Mouse (Mus musculus): Measurements from ENCODE around the gene Tbpl1. TPM values are rescaled to one million over a fixed set of nuclear protein-coding genes. Genes with fewer than 3 reads are reported as not detected.

The Tbpl1 gene
- polyA plus RNA-seq, 2 experiments from 2014 or later: 54.2 to 76.9 TPM

GRCm38 (mm10) chr10:22708190-22708843 lies 23.4 kb downstream of the Tbpl1 start:
- ATAC-seq: no peak

GRCm38 (mm10) chr10:22703844-22704243 lies 27.9 kb downstream of the Tbpl1 start:
- no peak for ATAC-seq

- no peak for ATAC-seq
Observed at GRCm38 (mm10) chr10:22701485-22702315, 30.0 kb downstream of the Tbpl1 start.

GRCm38 (mm10) chr10:22700773-22701172 lies 31.0 kb downstream of the Tbpl1 start:
- ATAC-seq: no peak

GRCm38 (mm10) chr10:22699487-22700335 lies 32.0 kb downstream of the Tbpl1 start:
- ATAC-seq: no peak

GRCm38 (mm10) chr10:22698158-22698953 lies 33.4 kb downstream of the Tbpl1 start:
- ATAC-seq: no peak

GRCm38 (mm10) chr10:22696864-22697263 lies 34.9 kb downstream of the Tbpl1 start:
- ATAC-seq: no peak

GRCm38 (mm10) chr10:22696236-22696635 lies 35.5 kb downstream of the Tbpl1 start:
- no peak for ATAC-seq

GRCm38 (mm10) chr10:22675848-22676630 lies 55.7 kb downstream of the Tbpl1 start:
- ATAC-seq: no peak

GRCm38 (mm10) chr10:22674176-22674575 lies 57.6 kb downstream of the Tbpl1 start:
- ATAC-seq: no peak

GRCm38 (mm10) chr10:22668509-22668908 lies 63.2 kb downstream of the Tbpl1 start:
- ATAC-seq: no peak

- no peak for ATAC-seq
Observed at GRCm38 (mm10) chr10:22660286-22661000, 71.3 kb downstream of the Tbpl1 start.

- no peak for ATAC-seq
Observed at GRCm38 (mm10) chr10:22659386-22659725, 72.4 kb downstream of the Tbpl1 start.

- ATAC-seq: no peak
Observed at GRCm38 (mm10) chr10:22658534-22659385, 73.0 kb downstream of the Tbpl1 start.

Other genes starting within 250 kb of the Tbpl1 start
- gene Slc2a12, start 86.9 kb downstream of the Tbpl1 start, polyA plus RNA-seq (2017; shearing (Covaris generic)): not detected
- gene Tcf21, start 88.2 kb upstream of the Tbpl1 start, polyA plus RNA-seq (2017; shearing (Covaris generic)): not detected